Mouse (Mus musculus) limb, embryonic 13.5 days (tissue): ENCODE measurements around the gene Olfr878. TPM values are rescaled to one million over a fixed set of nuclear protein-coding genes. Genes with fewer than 3 reads are reported as not detected.

Experiments used
- ATAC-seq: fragments of 200-750 bp; cut with Nextera tagmentation; 2 replicates; pipeline ENCODE4 v1.8.0; 2017; ENCODE audit warnings: low read depth, moderate number of reproducible peaks, moderate TSS enrichment; ENCODE audit not compliant: low FRiP score
- H3K27ac ChIP-seq: fragments of 300-500 bp; sonication (generic); 2 replicates; pipeline ENCODE4 v1.5.1; 2015; ENCODE audit warnings: inconsistent platforms, mild to moderate bottlenecking, moderate library complexity
- H3K27me3 ChIP-seq: fragments of 300-500 bp; sonication (generic); 2 replicates; pipeline ENCODE4 v1.6.1; 2015; ENCODE audit warnings: mild to moderate bottlenecking, inconsistent platforms
- H3K36me3 ChIP-seq: fragments of 300-500 bp; sonication (generic); 2 replicates; pipeline ENCODE4 v1.6.1; 2015; ENCODE audit warnings: inconsistent platforms, mild to moderate bottlenecking, moderate library complexity
- H3K4me1 ChIP-seq: fragments of 300-500 bp; sonication (generic); 2 replicates; pipeline ENCODE4 v1.6.1; 2015; ENCODE audit warnings: inconsistent platforms
- H3K4me2 ChIP-seq: fragments of 300-500 bp; sonication (generic); replicated peaks from 2 replicates; pipeline ENCODE4 v1.6.1; 2015; ENCODE audit warnings: inconsistent platforms, mild to moderate bottlenecking, moderate library complexity
- H3K4me3 ChIP-seq: fragments of 300-500 bp; sonication (generic); 2 replicates; pipeline ENCODE4 v1.5.1; 2015; ENCODE audit warnings: moderate library complexity, mild to moderate bottlenecking, inconsistent platforms
- H3K9ac ChIP-seq: fragments of 300-500 bp; sonication (generic); 2 replicates; pipeline ENCODE4 v1.6.1; 2015; ENCODE audit warnings: mild to moderate bottlenecking, inconsistent platforms
- H3K9me3 ChIP-seq: fragments of 300-500 bp; sonication (generic); 2 replicates; pipeline ENCODE4 v1.6.1; 2016; ENCODE audit warnings: inconsistent platforms
- WGBS: fragments of 180-500 bp; shearing (Covaris S2); methylation state at CpG from one replicate; pipeline ENCODE4 v1.1.7; 2015; 5-methylcytosine and 5-hydroxymethylcytosine counted together
- polyA plus RNA-seq: library from polyadenylated mRNA; unstranded; fragments of >200 nt; fragmentation: Nextera tagmentation; extraction: Ambion mirVana; gene quantifications from 2 replicates; pipeline ENCODE4 v1.2.1, GENCODE M21; 2015

Olfr878 gene
- polyA plus RNA-seq, 1 experiment from 2014 or later: not detected

DNA sequence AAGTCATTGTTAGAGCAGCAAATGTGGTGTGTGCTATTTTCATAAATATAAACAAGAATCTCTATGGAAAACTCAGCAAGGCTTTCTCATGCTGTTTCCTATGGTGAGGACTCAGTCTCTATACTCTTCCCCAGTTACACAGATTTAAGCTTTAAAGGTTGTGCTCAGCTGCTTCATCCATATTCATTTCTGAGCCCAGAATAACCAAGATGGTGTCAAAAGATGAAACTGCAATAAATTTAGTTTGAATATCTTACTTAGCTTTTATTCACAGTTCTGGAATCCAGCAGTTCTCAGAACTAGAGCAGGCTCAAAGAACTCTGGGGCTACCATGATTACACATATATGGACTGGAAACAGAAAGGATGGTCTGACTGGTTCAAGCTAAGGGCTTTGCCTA is 16.5 kb downstream of the Olfr878 start:
- no peak overlapping the region for H3K4me3 ChIP-seq
- H3K9ac ChIP-seq: no peak overlapping the region
- no peaks in the 10 kb centered on the region for H3K27me3 ChIP-seq
- H3K36me3 ChIP-seq: no peaks in the 10 kb centered on the region
- ATAC-seq: no peak
- no peaks in the 10 kb centered on the region for H3K4me1 ChIP-seq
- no peak overlapping the region for H3K4me2 ChIP-seq
- no peaks in the 10 kb centered on the region for H3K9me3 ChIP-seq
- no peak overlapping the region for H3K27ac ChIP-seq

GRCm38 (mm10) chr9:37941167-37941566 is 23.5 kb downstream of the Olfr878 start:
- Histone ChIP-seq H3K36me3 (no peaks in the 10 kb centered on the region), H3K27ac (no peak overlapping the region), H3K4me3 (no peak overlapping the region), H3K4me1 (no peaks in the 10 kb centered on the region), H3K4me2 (no peak overlapping the region), H3K27me3 (no peaks in the 10 kb centered on the region), H3K9ac (no peak overlapping the region), H3K9me3 (no peaks in the 10 kb centered on the region)
- 87% methylated on average over 2 of the region's 2 CpGs for WGBS
- no peak for ATAC-seq

Other genes starting within 250 kb of the Olfr878 start
- 9.0 and 17.4 TPM in 2 replicates for gene Panx3, start 248.6 kb upstream of the Olfr878 start, polyA plus RNA-seq
- gene Olfr160, start 201.6 kb upstream of the Olfr878 start, polyA plus RNA-seq: not detected in 2 replicates
- gene Olfr874, start 172.7 kb upstream of the Olfr878 start, polyA plus RNA-seq: 0.15 TPM in 1 of 2 replicates, not detected in the other
- not detected in 2 replicates for gene Olfr875, start 146.0 kb upstream of the Olfr878 start, polyA plus RNA-seq
- not detected in 2 replicates for gene Olfr876, start 114.8 kb upstream of the Olfr878 start, polyA plus RNA-seq
- gene Olfr877, start 63.6 kb upstream of the Olfr878 start, polyA plus RNA-seq: not detected in 2 replicates
- gene Olfr145, start 21.1 kb upstream of the Olfr878 start, polyA plus RNA-seq: not detected in 2 replicates
- not detected in 2 replicates for gene Olfr881, start 74.0 kb downstream of the Olfr878 start, polyA plus RNA-seq
- gene Olfr883, start 108.0 kb downstream of the Olfr878 start, polyA plus RNA-seq: not detected in 2 replicates
- gene Olfr884, start 128.7 kb downstream of the Olfr878 start, polyA plus RNA-seq: not detected in 2 replicates
- gene Olfr885, start 143.5 kb downstream of the Olfr878 start, polyA plus RNA-seq: not detected in 2 replicates
- not detected in 2 replicates for gene Olfr887, start 166.2 kb downstream of the Olfr878 start, polyA plus RNA-seq
- gene Olfr888, start 190.3 kb downstream of the Olfr878 start, polyA plus RNA-seq: not detected in 2 replicates
- 0.04 and 0.06 TPM in 2 replicates for gene Olfr889, start 197.4 kb downstream of the Olfr878 start, polyA plus RNA-seq
- not detected in 2 replicates for gene Olfr890, start 224.7 kb downstream of the Olfr878 start, polyA plus RNA-seq